Mouse (Mus musculus): ENCODE measurements around the gene Olfr1418.

DNA sequence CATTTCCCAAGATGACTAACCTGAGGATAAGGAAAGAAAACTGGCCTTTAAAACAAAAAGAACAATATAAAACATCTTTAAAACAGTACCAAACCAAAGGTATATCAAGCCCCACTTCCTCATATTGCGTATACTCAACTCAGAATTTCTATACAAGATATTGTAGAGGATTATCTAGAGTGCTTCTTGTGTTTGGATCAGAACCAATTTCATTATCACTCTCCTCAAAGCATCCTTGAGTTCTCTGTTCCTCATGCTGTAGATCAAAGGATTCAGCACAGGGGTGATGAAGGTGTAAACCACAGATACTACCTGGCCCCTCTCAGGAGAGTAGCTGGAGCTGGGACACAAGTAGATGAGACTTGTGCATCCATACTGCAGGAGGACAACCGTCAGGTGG lies 6.0 kb downstream of the Olfr1418 start:
- TF ChIP-seq POLR2A (IDR thresholded peaks at IDR 0.05; ENCODE audit: low read depth, low read length) (no peak), CTCF (IDR thresholded peaks at IDR 0.05; ENCODE audit: borderline replicate concordance, insufficient read depth, low read length) (no peak)
